Mouse (Mus musculus): ENCODE results near the gene Vmn2r109.
"Not testable (repeated sequence)": the region's sequence is repeated elsewhere in the genome, so short reads cannot be mapped to it uniquely, and the experiment has no call there.

The Vmn2r109 gene

DNA sequence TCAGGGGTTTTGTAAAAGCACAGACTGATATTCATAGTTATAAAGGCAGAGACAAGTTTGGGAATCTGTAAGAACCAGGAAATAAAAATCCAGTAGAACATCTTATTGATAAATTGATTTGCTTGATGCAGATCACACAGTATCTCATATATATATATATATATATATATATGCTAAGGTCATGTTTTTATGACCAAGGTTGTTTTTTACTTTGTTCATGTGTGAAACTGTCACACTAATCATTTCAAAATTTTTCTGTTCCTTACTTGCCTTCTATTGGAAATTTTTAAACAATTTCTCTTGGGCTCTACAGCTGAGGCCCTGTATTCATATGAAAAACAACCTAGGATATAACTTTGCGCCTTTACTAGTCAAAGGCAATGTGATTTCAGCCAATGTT, at the start of gene Vmn2r109:
TSS of gene Vmn2r109 (minus strand) at position 101 of the 400 bp plus-strand sequence.
- no peak for DNase-seq

DNA sequence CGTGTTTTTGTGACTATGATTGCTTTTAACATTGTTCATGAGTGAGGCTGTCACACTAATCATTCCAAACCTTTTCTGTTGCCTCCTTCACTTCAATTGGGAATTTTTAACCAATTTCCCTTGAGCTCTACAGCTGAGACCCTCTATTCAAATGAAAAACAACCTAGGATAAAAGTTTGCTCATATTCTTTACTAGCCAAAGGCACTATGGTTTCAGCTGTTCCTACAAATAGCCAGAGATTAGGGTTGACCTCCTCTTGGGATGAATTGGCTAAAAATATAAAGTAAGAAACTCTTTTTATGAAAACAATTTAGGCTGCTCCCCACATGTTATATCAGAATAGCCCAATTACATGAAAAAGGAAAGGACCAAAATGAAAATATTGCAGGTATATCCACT, 31.8 kb upstream of the Vmn2r109 start, which contains the start of gene Vmn2r110:
TSS of gene Vmn2r110 (minus strand) at position 101 of the 400 bp plus-strand sequence.
- no peak for DNase-seq

DNA sequence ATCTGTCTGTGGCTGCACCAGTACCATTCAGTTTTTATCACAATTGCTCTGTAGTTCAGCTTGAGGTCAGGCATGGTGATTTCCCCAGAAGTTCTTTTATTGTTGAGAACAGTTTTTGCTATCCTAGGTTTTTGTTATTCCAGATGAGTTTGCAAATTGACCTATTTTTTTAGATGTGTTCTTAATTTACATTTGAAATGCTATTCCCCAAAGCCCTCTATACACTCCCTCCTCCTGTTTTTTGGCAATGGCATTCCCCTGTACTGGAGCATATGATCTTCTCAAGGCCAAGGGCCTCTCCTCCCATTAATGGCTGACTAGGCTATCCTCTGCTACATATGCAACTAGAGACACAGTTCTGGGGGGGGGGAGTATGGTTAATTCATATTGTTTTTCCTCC, 56.3 kb downstream of the Vmn2r109 start:
- not testable (repeated sequence) for DNase-seq

DNA sequence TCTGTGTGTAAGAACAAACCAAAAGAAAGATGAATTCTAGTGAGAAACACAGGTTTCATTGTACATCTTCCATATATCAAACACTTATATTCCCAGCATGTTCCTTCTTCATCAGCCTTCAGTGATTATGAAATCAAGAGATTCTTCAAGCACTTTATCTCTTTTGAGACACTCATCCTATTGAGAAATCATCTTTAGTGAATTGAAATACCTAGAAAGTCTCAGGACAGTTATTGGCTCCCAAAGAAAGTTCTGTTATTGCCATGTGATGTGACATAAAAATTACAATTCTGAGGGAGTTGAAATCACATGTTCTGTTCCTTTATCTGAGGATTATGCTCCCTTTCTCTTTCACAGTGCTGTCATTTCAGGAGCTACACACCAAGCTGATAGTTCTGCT, 66.7 kb downstream of the Vmn2r109 start, which contains the start of gene Vmn1r225:
TSS of gene Vmn1r225 (plus strand) at position 301 of the 400 bp plus-strand sequence.
- no peak for DNase-seq

All from cerebellum, adult 18-20 months (tissue).